Comparison of ENCODE assay signal across 9 mouse cellular contexts in the genomic region with DNA sequence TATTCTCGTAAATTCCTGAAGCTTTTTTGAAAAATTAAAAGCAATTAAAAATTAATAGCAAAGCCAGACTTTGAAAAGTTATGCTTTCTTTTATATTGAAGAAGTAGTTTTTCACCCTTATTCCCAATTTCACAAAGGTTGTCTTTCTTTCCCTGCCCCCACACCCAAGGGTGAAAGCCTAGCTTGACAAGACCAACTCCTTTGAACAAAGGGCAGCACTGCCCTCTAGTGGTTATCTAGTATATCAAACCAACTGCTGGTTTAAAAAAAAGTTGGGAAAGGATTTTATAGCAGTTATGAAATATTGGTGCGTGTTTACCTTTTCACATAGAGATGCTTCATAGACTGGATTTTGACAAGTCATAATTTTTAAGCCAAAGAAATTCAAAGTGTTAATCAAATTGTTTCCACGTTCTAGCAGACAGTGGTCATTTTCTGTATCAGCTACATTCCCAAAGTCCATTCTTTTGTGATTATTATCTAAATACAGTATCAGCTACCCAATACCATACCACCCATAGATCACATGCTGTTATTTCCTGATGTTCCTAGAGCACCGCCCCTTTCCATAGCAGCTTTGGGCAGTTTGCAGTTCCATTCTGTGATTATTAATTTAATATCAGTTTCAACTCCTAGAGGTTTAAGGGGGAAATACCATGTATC. TPM values are rescaled to one million over a fixed set of nuclear protein-coding genes. Genes with fewer than 3 reads are reported as not detected.
A peak's percentile ranks its signal among the peaks of the same experiment; 100 is the strongest.
DNase-seq lines count a peak whose midpoint lies in the region; ATAC-seq lines count a peak whose summit lies in the region.
"Had no signal": no experiment of that assay in that cellular context is flagged by ENCODE, and none has a peak within 500 bp of the region (broad histone marks: within the 10 kb centered on the region; RNA-seq: fewer than 3 reads in every experiment).

No protein-coding gene starts in this region.

- no peak overlapping the region for H3K4me2 ChIP-seq in midbrain, embryonic 16.5 days (ENCODE audit: low read length)
- no peak overlapping the region for H3K4me2 ChIP-seq in neural tube, embryonic 11.5 days (ENCODE audit: low read depth)

- H3K9ac ChIP-seq in midbrain, embryonic 16.5 days (ENCODE audit: low read depth, low read length): no peak overlapping the region
- no peak overlapping the region for H3K9ac ChIP-seq in neural tube, embryonic 11.5 days (ENCODE audit: low read length)

- no peaks in the 10 kb centered on the region for H3K9me3 ChIP-seq in midbrain, embryonic 10.5 days (replicated peaks)
- H3K9me3 ChIP-seq in midbrain, embryonic 16.5 days (replicated peaks; ENCODE audit: control insufficient read depth, low read length, poor library complexity, severe bottlenecking): no peaks in the 10 kb centered on the region
- no peaks in the 10 kb centered on the region for H3K9me3 ChIP-seq in neural tube, embryonic 11.5 days (ENCODE audit: control insufficient read depth, low read length)

- H3K27me3 ChIP-seq in midbrain, embryonic 10.5 days (ENCODE audit: low read depth, poor library complexity, severe bottlenecking): no peaks in the 10 kb centered on the region
- no peaks in the 10 kb centered on the region; the same call in 1 of the 2 replicates for H3K27me3 ChIP-seq in midbrain, embryonic 16.5 days (ENCODE audit: control insufficient read depth, insufficient read depth, low read depth, low read length)
- H3K27me3 ChIP-seq in neural tube, embryonic 11.5 days (ENCODE audit: control insufficient read depth, insufficient read depth, low read length): no peaks in the 10 kb centered on the region

- H3K27ac ChIP-seq in midbrain, embryonic 10.5 days (replicated peaks): no peak overlapping the region
- no peak overlapping the region for H3K27ac ChIP-seq in midbrain, embryonic 16.5 days (ENCODE audit: low read length)
- H3K27ac ChIP-seq in neural tube, embryonic 11.5 days (ENCODE audit: low read depth, low read length): no peak overlapping the region

- H3K4me3 ChIP-seq in midbrain, embryonic 10.5 days: no peak overlapping the region
- H3K4me3 ChIP-seq in midbrain, embryonic 16.5 days (ENCODE audit: low read depth, low read length): no peak overlapping the region
- H3K4me3 ChIP-seq in neural tube, embryonic 11.5 days (ENCODE audit: low read depth, low read length): no peak overlapping the region
- H3K4me3 ChIP-seq: erythroblast, embryonic 14.5 days had no signal

- ATAC-seq in midbrain, embryonic 16.5 days: no peak
- peak; percentile 42 to 71; a peak in 2 of 4 replicates for ATAC-seq in hematopoietic stem cell, adult 5-6 weeks (replicated peaks in 1 of 2; ENCODE audit: insufficient read depth in 1 of 2, low FRiP score in 2 of 2, low TSS enrichment in 1 of 2, low read depth in 1 of 2, poor library complexity in 2 of 2, severe bottlenecking in 2 of 2)
- no peak for ATAC-seq in neural tube, embryonic 11.5 days (ENCODE audit: insufficient read depth, low FRiP score, low TSS enrichment)

- WGBS in midbrain, embryonic 10.5 days: 44% methylated on average over 4 of the region's 4 CpGs
- WGBS in midbrain, embryonic 16.5 days: 43% methylated on average over 4 of the region's 4 CpGs
- 37% methylated on average over 4 of the region's 4 CpGs for WGBS in neural tube, embryonic 11.5 days

- DNase-seq in midbrain, embryonic 10.5 days (ENCODE audit: low spot score): peak; percentile 33
- DNase-seq in adrenal gland, adult 8-10 months: peak; percentile 21
- DNase-seq in embryo, embryonic 10.5 days (ENCODE audit: low spot score): peak; percentile 90
- peak; percentile 65 to 71 for DNase-seq in left cerebral cortex, postnatal 25 days (ENCODE audit: low spot score in 2 of 2)
- DNase-seq in neural tube, embryonic 11.5 days (ENCODE audit: low spot score): peak; percentile 48
- no peak for DNase-seq in ovary, postnatal 36 days (ENCODE audit: low spot score)

- intact Hi-C loops in left cerebral cortex, postnatal 25 days (cut with DNase I): loop anchor here (2.0 to 10.0 kb wide), 5 partner anchors 1032 to 1958 kb away; no protein-coding TSS in a partner anchor

- H3K4me1 ChIP-seq in midbrain, embryonic 10.5 days: no peaks in the 10 kb centered on the region
- no peaks in the 10 kb centered on the region for H3K4me1 ChIP-seq in midbrain, embryonic 16.5 days (ENCODE audit: control insufficient read depth, insufficient read depth, low read length)
- H3K4me1 ChIP-seq in neural tube, embryonic 11.5 days (ENCODE audit: control insufficient read depth, insufficient read depth, low read length): no peaks in the 10 kb centered on the region

- no peaks in the 10 kb centered on the region for H3K36me3 ChIP-seq in midbrain, embryonic 10.5 days
- H3K36me3 ChIP-seq in midbrain, embryonic 16.5 days (ENCODE audit: control insufficient read depth, insufficient read depth, low read length): no peaks in the 10 kb centered on the region
- no peaks in the 10 kb centered on the region for H3K36me3 ChIP-seq in neural tube, embryonic 11.5 days (ENCODE audit: control insufficient read depth, insufficient read depth, low read length)

RNA-seq across cellular contexts. Expression of a gene that starts 31.1 kb away (rescaled TPM):
- polyA plus RNA-seq in midbrain, embryonic 10.5 days (2016; fragmentation: Nextera tagmentation; extraction: Ambion mirVana): 3.4 and 6.1 TPM in 2 replicates
- 10.5 and 13.9 TPM in 2 replicates for polyA plus RNA-seq in midbrain, embryonic 16.5 days (2015; fragmentation: Nextera tagmentation; extraction: Ambion mirVana)
- total RNA-seq in adrenal gland, adult 8-10 months (2022): 1 to 10 TPM; 1.1 to 2.0 (median 1.3) TPM
- total RNA-seq in hematopoietic stem cell, adult 5-6 weeks (2017): not detected in 2 replicates
- total RNA-seq in left cerebral cortex, postnatal 25 days (2021): 10 to 100 TPM; 55.8 to 61.4 TPM
- polyA plus RNA-seq in neural tube, embryonic 11.5 days (2014; fragmentation: Nextera tagmentation; extraction: Ambion mirVana): 5.0 and 6.0 TPM in 2 replicates
- polyA plus RNA-seq: erythroblast, embryonic 14.5 days had no signal

Comparison
In these comparisons a context has a peak if more than half of its experiments do, and no peak if none do; other contexts are left out.
1. ATAC-seq: peak in hematopoietic stem cell, adult 5-6 weeks (2 of 2); none in midbrain, embryonic 16.5 days (single experiment) and neural tube, embryonic 11.5 days (single experiment).
2. RNA of a gene that starts 31.1 kb away (total RNA-seq): 55.8 to 61.4 TPM in left cerebral cortex, postnatal 25 days; 1.1 to 2.0 TPM in adrenal gland, adult 8-10 months and not detected in hematopoietic stem cell, adult 5-6 weeks; every median in the first group is over 10 times any median in the second.